Mouse (Mus musculus) lung, postnatal 0 days (tissue): ENCODE measurements at regions not wholly inside any gene's neighbourhood (a gene's known extent, or its start where the extent isn't known, plus 50 kb on each side); places are given as distances from the start of the nearest gene placed in this dataset.
A peak's percentile ranks its signal among the peaks of the same experiment; 100 is the strongest.

Experiments used
- ATAC-seq: fragments of 200-750 bp; cut with Nextera tagmentation; 2 replicates; pipeline ENCODE4 v1.8.0; 2017; ENCODE audit warnings: moderate library complexity
- DNase-seq: peaks from one replicate; pipeline ENCODE4 v3.0.0-alpha.2; 2016; ENCODE audit warnings: low spot score
- H3K27ac ChIP-seq: fragments of 300-500 bp; sonication (generic); 2 replicates; pipeline ENCODE4 v1.5.1; 2014; ENCODE audit warnings: antibody characterized with exemption, mild to moderate bottlenecking, low read length, mixed read lengths
- H3K27me3 ChIP-seq: fragments of 300-500 bp; sonication (generic); replicated peaks from 2 replicates; pipeline ENCODE4 v1.6.1; 2014; ENCODE audit warnings: low read length, mixed read lengths; ENCODE audit not compliant: insufficient read depth
- H3K36me3 ChIP-seq: fragments of 300-500 bp; sonication (generic); 2 replicates; pipeline ENCODE4 v1.6.1; 2014; ENCODE audit warnings: low read length, mixed read lengths; ENCODE audit not compliant: insufficient read depth
- H3K4me1 ChIP-seq: fragments of 300-500 bp; sonication (generic); 2 replicates; pipeline ENCODE4 v1.6.1; 2014; ENCODE audit warnings: antibody characterized with exemption, low read depth, low read length, mixed read lengths; ENCODE audit not compliant: insufficient read depth
- H3K4me2 ChIP-seq: fragments of 300-500 bp; sonication (generic); replicated peaks from 2 replicates; pipeline ENCODE4 v1.6.1; 2014; ENCODE audit warnings: low read depth, mild to moderate bottlenecking, low read length, moderate library complexity, mixed read lengths
- H3K4me3 ChIP-seq: fragments of 300-500 bp; sonication (generic); 2 replicates; pipeline ENCODE4 v1.5.1; 2014; ENCODE audit warnings: low read depth, low read length
- H3K9ac ChIP-seq: fragments of 300-500 bp; sonication (generic); replicated peaks from 2 replicates; pipeline ENCODE4 v1.6.1; 2014; ENCODE audit warnings: low read depth, mild to moderate bottlenecking
- H3K9me3 ChIP-seq: fragments of 300-500 bp; sonication (generic); 2 replicates; pipeline ENCODE4 v1.6.1; 2016; ENCODE audit warnings: low read length, mixed read lengths
- CTCF ChIP-seq: IDR thresholded peaks from 2 replicates; pipeline ENCODE4 v1.5.1; 2016; ENCODE audit warnings: antibody characterized with exemption, mild to moderate bottlenecking
- EP300 ChIP-seq: IDR thresholded peaks from 2 replicates; pipeline ENCODE4 v1.6.1; 2016; ENCODE audit warnings: antibody characterized with exemption, mild to moderate bottlenecking, control low read depth
- WGBS: fragments of 180-500 bp; shearing (Covaris S2); extraction: QIAGEN DNeasy Blood & Tissue Kit; methylation state at CpG from one replicate; pipeline ENCODE4 v1.1.7; 2014; 5-methylcytosine and 5-hydroxymethylcytosine counted together

- WGBS = 70% methylated on average over 1 of the region's 1 CpGs
- DNase-seq = no peak
Observed at GRCm38 (mm10) chr6:110120406-110120805, 525.0 kb upstream of the Grm7 start.

GRCm38 (mm10) chr6:110132271-110132670, 513.1 kb upstream of the Grm7 start:
- TF ChIP-seq CTCF (no peak), EP300 (no peak)
- 80% methylated on average over 3 of the region's 3 CpGs for WGBS
- no peak overlapping the region for H3K27ac ChIP-seq
- H3K9me3 ChIP-seq = no peaks in the 10 kb centered on the region
- DNase-seq (no peak), ATAC-seq (no peak)
- no peaks in the 10 kb centered on the region for H3K36me3 ChIP-seq
- no peak overlapping the region for H3K4me3 ChIP-seq
- no peak overlapping the region for H3K4me2 ChIP-seq
- H3K27me3 ChIP-seq = no peaks in the 10 kb centered on the region
- H3K4me1 ChIP-seq = no peaks in the 10 kb centered on the region
- H3K9ac ChIP-seq = no peak overlapping the region

More at GRCm38 (mm10) chr6:110120406-110120805, 525.0 kb upstream of the Grm7 start:
- no peak for ATAC-seq
- H3K4me3 ChIP-seq = no peak overlapping the region
- H3K9ac ChIP-seq = no peak overlapping the region
- no peaks in the 10 kb centered on the region for H3K9me3 ChIP-seq
- no peaks in the 10 kb centered on the region for H3K27me3 ChIP-seq
- no peak overlapping the region for H3K4me2 ChIP-seq
- H3K4me1 ChIP-seq = no peaks in the 10 kb centered on the region
- TF ChIP-seq CTCF = no peak
- TF ChIP-seq EP300 = no peak
- H3K27ac ChIP-seq = no peak overlapping the region
- H3K36me3 ChIP-seq = no peaks in the 10 kb centered on the region

GRCm38 (mm10) chr6:110133587-110133986, 511.8 kb upstream of the Grm7 start:
- ATAC-seq = no peak
- DNase-seq = no peak
- 71% methylated on average over 1 of the region's 1 CpGs for WGBS
- Histone ChIP-seq H3K36me3 (no peaks in the 10 kb centered on the region), H3K9ac (no peak overlapping the region), H3K4me3 (no peak overlapping the region), H3K4me2 (no peak overlapping the region), H3K27me3 (no peaks in the 10 kb centered on the region), H3K27ac (no peak overlapping the region), H3K4me1 (no peaks in the 10 kb centered on the region), H3K9me3 (no peaks in the 10 kb centered on the region)
- TF ChIP-seq EP300 (no peak), CTCF (no peak)

DNA sequence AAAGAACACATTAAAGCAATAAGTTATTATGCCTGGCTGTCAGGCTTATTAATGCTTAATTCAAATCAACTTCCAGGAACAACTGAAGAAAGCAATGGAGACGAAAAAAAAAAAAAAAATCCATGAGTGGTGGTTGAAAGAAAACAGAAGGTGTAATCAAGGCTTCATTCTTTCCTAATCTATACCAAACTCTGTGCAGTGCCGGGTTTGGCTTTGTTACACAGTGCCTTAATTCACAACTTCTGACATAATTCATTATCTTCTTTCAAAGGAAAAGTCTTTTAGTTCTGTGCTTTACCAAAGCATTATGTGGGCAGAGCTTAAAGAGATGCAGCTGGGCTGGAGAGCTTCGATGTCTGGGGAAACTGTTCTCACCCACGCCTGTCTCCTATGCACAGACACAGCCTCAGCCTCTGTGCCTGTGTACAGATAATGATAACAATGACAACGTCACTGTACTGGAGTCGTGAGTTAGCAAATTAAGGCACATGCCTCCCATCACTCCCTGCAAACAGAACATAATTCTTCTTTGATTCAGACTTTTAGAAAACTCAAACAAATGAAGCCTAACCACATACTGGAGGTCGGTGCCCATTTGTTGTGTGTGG, 508.2 kb upstream of the Grm7 start:
- ATAC-seq (no peak), DNase-seq (peak; percentile 10)
- 31% methylated on average over 7 of the region's 7 CpGs for WGBS
- Histone ChIP-seq H3K4me1 (no peaks in the 10 kb centered on the region), H3K27me3 (no peaks in the 10 kb centered on the region), H3K4me3 (no peak overlapping the region), H3K27ac (no peak overlapping the region), H3K4me2 (no peak overlapping the region), H3K9ac (no peak overlapping the region), H3K36me3 (no peaks in the 10 kb centered on the region), H3K9me3 (no peaks in the 10 kb centered on the region)
- no peak for TF ChIP-seq EP300
- TF ChIP-seq CTCF = no peak

DNA sequence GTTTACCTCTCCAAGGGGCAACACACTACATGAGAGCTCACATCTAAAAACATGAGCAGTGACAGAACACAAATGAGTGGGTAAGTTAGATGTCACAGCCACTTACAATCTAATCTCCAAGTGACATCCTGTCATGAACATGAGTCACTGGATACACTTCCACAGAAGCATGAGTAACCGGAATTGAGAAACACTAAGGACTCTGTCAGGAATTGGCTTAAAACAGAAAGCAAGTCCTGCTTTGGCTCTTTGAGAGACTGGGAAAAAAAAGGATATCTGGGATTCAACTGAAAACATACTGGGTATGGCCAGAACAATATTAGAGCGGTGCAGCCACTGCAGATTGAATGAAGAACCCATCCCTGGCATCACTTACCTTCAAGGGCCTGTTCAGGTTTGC, 506.0 kb upstream of the Grm7 start:
- H3K4me3 ChIP-seq = no peak overlapping the region
- no peaks in the 10 kb centered on the region for H3K36me3 ChIP-seq
- H3K27me3 ChIP-seq = no peaks in the 10 kb centered on the region
- ATAC-seq (no peak), DNase-seq (peak; percentile 4)
- H3K4me1 ChIP-seq = no peaks in the 10 kb centered on the region
- no peak overlapping the region for H3K4me2 ChIP-seq
- H3K9me3 ChIP-seq = no peaks in the 10 kb centered on the region
- no peak overlapping the region for H3K9ac ChIP-seq
- TF ChIP-seq CTCF = no peak
- no peak for TF ChIP-seq EP300
- no peak overlapping the region for H3K27ac ChIP-seq
- WGBS = 55% methylated on average over 2 of the region's 2 CpGs

DNA sequence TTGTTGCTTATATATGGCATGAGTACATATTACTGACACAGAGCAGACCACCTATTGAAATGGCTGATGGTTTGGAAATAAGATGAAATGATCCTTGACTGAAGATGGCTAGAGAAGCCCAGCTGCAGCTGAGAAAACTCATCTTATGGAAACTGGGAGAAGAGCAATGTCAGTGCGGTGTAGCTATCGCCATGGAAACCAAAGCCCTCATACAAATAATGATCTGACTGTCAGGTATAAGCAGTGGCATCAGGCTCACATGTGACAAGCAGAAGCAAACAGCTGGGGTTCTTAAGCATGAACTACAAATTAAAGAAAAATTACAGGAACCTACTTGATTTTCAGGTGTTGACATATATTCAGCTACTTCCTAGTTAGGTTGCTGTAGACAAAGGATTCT, 476.8 kb upstream of the Grm7 start:
- no peak overlapping the region for H3K4me2 ChIP-seq
- no peaks in the 10 kb centered on the region for H3K27me3 ChIP-seq
- no peak overlapping the region for H3K4me3 ChIP-seq
- WGBS = 84% methylated on average over 2 of the region's 2 CpGs
- no peaks in the 10 kb centered on the region for H3K4me1 ChIP-seq
- no peak overlapping the region for H3K9ac ChIP-seq
- no peak overlapping the region for H3K27ac ChIP-seq
- DNase-seq (no peak), ATAC-seq (no peak)
- H3K36me3 ChIP-seq = no peaks in the 10 kb centered on the region
- H3K9me3 ChIP-seq = no peaks in the 10 kb centered on the region
- no peak for TF ChIP-seq CTCF
- TF ChIP-seq EP300 = no peak

DNA sequence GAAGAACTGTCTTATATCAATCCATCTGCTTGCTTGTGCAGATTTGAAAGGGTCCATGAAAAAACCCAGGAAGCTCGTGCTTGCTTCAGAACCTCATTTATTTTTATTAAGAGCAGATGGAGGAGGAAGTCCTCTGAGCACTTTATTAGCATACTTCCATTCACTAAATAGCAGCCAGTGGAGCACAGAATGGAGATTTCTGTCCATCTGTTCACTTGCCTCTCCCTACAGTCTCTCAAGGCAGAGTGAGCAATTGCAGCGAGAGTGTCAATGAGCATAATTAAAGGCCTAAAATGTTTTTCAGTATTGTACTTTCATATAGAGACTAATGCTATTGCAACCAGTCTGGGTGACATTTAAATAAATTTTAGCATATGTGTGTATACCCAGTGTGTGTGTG, 439.4 kb upstream of the Grm7 start:
- no peak overlapping the region for H3K4me2 ChIP-seq
- no peaks in the 10 kb centered on the region for H3K9me3 ChIP-seq
- no peak overlapping the region for H3K4me3 ChIP-seq
- TF ChIP-seq CTCF (no peak), EP300 (no peak)
- 65% methylated on average over 2 of the region's 2 CpGs for WGBS
- H3K27ac ChIP-seq = no peak overlapping the region
- no peaks in the 10 kb centered on the region for H3K36me3 ChIP-seq
- H3K9ac ChIP-seq = no peak overlapping the region
- H3K4me1 ChIP-seq = no peaks in the 10 kb centered on the region
- ATAC-seq (no peak), DNase-seq (no peak)
- no peaks in the 10 kb centered on the region for H3K27me3 ChIP-seq
